Mouse (Mus musculus) small intestine, adult 2 months (tissue): ENCODE data around the gene Ibtk. TPM values are rescaled to one million over a fixed set of nuclear protein-coding genes. Genes with fewer than 3 reads are reported as not detected.
"Not testable (repeated sequence)": the region's sequence is repeated elsewhere in the genome, so short reads cannot be mapped to it uniquely, and the experiment has no call there.

ENCODE experiments used
- H3K27ac ChIP-seq: fragments of 200-500 bp; 2 replicates; pipeline ENCODE4 v1.5.1; 2012; ENCODE audit warnings: low read depth, low read length, control low read depth, inconsistent platforms; ENCODE audit not compliant: insufficient read depth
- H3K27me3 ChIP-seq: fragments of 200-500 bp; 2 replicates; pipeline ENCODE4 v1.6.1; 2012; ENCODE audit warnings: mild to moderate bottlenecking, moderate library complexity, low read length, inconsistent platforms; ENCODE audit not compliant: control insufficient read depth, insufficient read depth
- H3K36me3 ChIP-seq: fragments of 200-500 bp; 2 replicates; pipeline ENCODE4 v1.6.1; 2012; ENCODE audit warnings: mild to moderate bottlenecking, low read length, control low read depth, inconsistent platforms; ENCODE audit not compliant: control insufficient read depth, insufficient read depth
- H3K4me1 ChIP-seq: fragments of 200-500 bp; 2 replicates; pipeline ENCODE4 v1.6.1; 2012; ENCODE audit warnings: low read length, inconsistent platforms, mixed read lengths; ENCODE audit not compliant: control insufficient read depth, insufficient read depth, insufficient read length
- H3K4me3 ChIP-seq: fragments of 200-500 bp; 2 replicates; pipeline ENCODE4 v1.5.1; 2012; ENCODE audit warnings: low read depth, mild to moderate bottlenecking, control low read depth, inconsistent platforms, low read length, moderate library complexity
- CTCF ChIP-seq: fragments of 200-500 bp; IDR thresholded peaks from 2 replicates; pipeline ENCODE4 v1.5.1; 2012; ENCODE audit warnings: low read depth, mild to moderate bottlenecking, control low read depth, inconsistent platforms, low read length, moderate library complexity, mixed read lengths; ENCODE audit not compliant: insufficient replicate concordance, insufficient read length; ENCODE audit errors: extremely low read depth
- POLR2A ChIP-seq: fragments of 200-500 bp; IDR thresholded peaks from 2 replicates; pipeline ENCODE4 v1.6.1; 2012; ENCODE audit warnings: low read depth, mild to moderate bottlenecking, control low read depth, inconsistent platforms, low read length, moderate library complexity
- WGBS: fragments of 180-500 bp; shearing (Covaris S2); methylation state at CpG from one replicate; pipeline ENCODE4 v1.1.7; 2018; 5-methylcytosine and 5-hydroxymethylcytosine counted together
- polyA plus RNA-seq: library from polyadenylated mRNA; depleted of rRNA; stranded (reverse); fragments of >200 nt; gene quantifications from 2 replicates; pipeline ENCODE4 v1.2.3, GENCODE M21; 2012; rRNA removed

Gene Ibtk
- polyA plus RNA-seq: 2.2 and 2.4 TPM in 2 replicates

GRCm38 (mm10) chr9:85749142-85749921, at the start of gene Ibtk:
TSS of gene Ibtk (minus strand) at chr9:85749334.
- Histone ChIP-seq H3K27me3 (no peaks in the 10 kb centered on the region), H3K4me1 (no peaks in the 10 kb centered on the region; the same call in 1 of the 2 replicates), H3K4me3 (peak within 1 kb of the TSS; percentile 81), H3K36me3 (no peaks in the 10 kb centered on the region), H3K27ac (peak within 1 kb of the TSS; percentile 83)
- TF ChIP-seq POLR2A (peak; percentile 64), CTCF (no peak)
- WGBS: under 1% methylated on average over 52 of the region's 52 CpGs

GRCm38 (mm10) chr9:85791521-85791920, 42.4 kb upstream of the Ibtk start:
- H3K4me3 ChIP-seq, H3K4me1 ChIP-seq, H3K36me3 ChIP-seq, H3K27ac ChIP-seq, H3K27me3 ChIP-seq: not testable (repeated sequence)
- 94% methylated on average over 18 of the region's 18 CpGs for WGBS

- TF ChIP-seq CTCF: no peak
- TF ChIP-seq POLR2A: no peak
- Histone ChIP-seq H3K4me3 (no peak overlapping the region), H3K27me3 (0 out of 2 replicates have a peak, but pooled peaks cover 3% of the 10 kb centered on the region), H3K36me3 (no peaks in the 10 kb centered on the region), H3K4me1 (no peaks in the 10 kb centered on the region), H3K27ac (no peak overlapping the region)
- WGBS: 90% methylated on average over 4 of the region's 4 CpGs
Observed at GRCm38 (mm10) chr9:85780249-85780648, 31.1 kb upstream of the Ibtk start.

- H3K27me3 ChIP-seq: 0 out of 2 replicates have a peak, but pooled peaks cover 3% of the 10 kb centered on the region
- TF ChIP-seq POLR2A (no peak), CTCF (no peak)
- no peaks in the 10 kb centered on the region for H3K4me1 ChIP-seq
- H3K36me3 ChIP-seq: no peaks in the 10 kb centered on the region
- 14% methylated on average over 4 of the region's 4 CpGs for WGBS
- no peak overlapping the region for H3K4me3 ChIP-seq
- H3K27ac ChIP-seq: no peak overlapping the region
Observed at GRCm38 (mm10) chr9:85779458-85779857, 30.3 kb upstream of the Ibtk start.

GRCm38 (mm10) chr9:85777544-85777943, 28.4 kb upstream of the Ibtk start:
- no peaks in the 10 kb centered on the region for H3K36me3 ChIP-seq

GRCm38 (mm10) chr9:85772280-85772679, 23.1 kb upstream of the Ibtk start:
- TF ChIP-seq POLR2A: no peak
- TF ChIP-seq CTCF: no peak

More at GRCm38 (mm10) chr9:85777544-85777943, 28.4 kb upstream of the Ibtk start:
- Histone ChIP-seq H3K4me1 (no peaks in the 10 kb centered on the region), H3K27ac (no peak overlapping the region), H3K27me3 (0 out of 2 replicates have a peak, but pooled peaks cover 3% of the 10 kb centered on the region), H3K4me3 (no peak overlapping the region)
- 60% methylated on average over 6 of the region's 6 CpGs for WGBS
- no peak for TF ChIP-seq CTCF

GRCm38 (mm10) chr9:85771454-85771853, 22.3 kb upstream of the Ibtk start:
- no peak overlapping the region for H3K4me3 ChIP-seq
- no peaks in the 10 kb centered on the region for H3K36me3 ChIP-seq
- no peak overlapping the region for H3K27ac ChIP-seq
- 42% methylated on average over 3 of the region's 3 CpGs for WGBS
- no peaks in the 10 kb centered on the region for H3K27me3 ChIP-seq
- no peak for TF ChIP-seq POLR2A
- no peak for TF ChIP-seq CTCF
- H3K4me1 ChIP-seq: no peaks in the 10 kb centered on the region

More at GRCm38 (mm10) chr9:85772280-85772679, 23.1 kb upstream of the Ibtk start:
- H3K27ac ChIP-seq: no peak overlapping the region
- no peaks in the 10 kb centered on the region for H3K27me3 ChIP-seq
- no peaks in the 10 kb centered on the region for H3K4me1 ChIP-seq
- no peaks in the 10 kb centered on the region for H3K36me3 ChIP-seq
- 55% methylated on average over 12 of the region's 12 CpGs for WGBS
- H3K4me3 ChIP-seq: no peak overlapping the region

GRCm38 (mm10) chr9:85770369-85770768, 21.2 kb upstream of the Ibtk start:
- WGBS: 77% methylated on average over 4 of the region's 4 CpGs
- Histone ChIP-seq H3K4me1 (no peaks in the 10 kb centered on the region), H3K27me3 (no peaks in the 10 kb centered on the region), H3K27ac (no peak overlapping the region), H3K4me3 (no peak overlapping the region), H3K36me3 (no peaks in the 10 kb centered on the region)
- TF ChIP-seq CTCF (no peak), POLR2A (no peak)
